Mouse (Mus musculus) retina, embryonic 14.5 days (tissue): ENCODE measurements at regions not wholly inside any gene's neighbourhood (a gene's known extent, or its start where the extent isn't known, plus 50 kb on each side); places are given as distances from the start of the nearest gene placed in this dataset.

Source experiments
- DNase-seq: peaks from one replicate; pipeline ENCODE4 v3.0.0-alpha.2; 2015; ENCODE audit warnings: low spot score

GRCm38 (mm10) chr6:78228883-78229282 is 141.6 kb upstream of the Reg3b start:
- DNase-seq = no peak

DNA sequence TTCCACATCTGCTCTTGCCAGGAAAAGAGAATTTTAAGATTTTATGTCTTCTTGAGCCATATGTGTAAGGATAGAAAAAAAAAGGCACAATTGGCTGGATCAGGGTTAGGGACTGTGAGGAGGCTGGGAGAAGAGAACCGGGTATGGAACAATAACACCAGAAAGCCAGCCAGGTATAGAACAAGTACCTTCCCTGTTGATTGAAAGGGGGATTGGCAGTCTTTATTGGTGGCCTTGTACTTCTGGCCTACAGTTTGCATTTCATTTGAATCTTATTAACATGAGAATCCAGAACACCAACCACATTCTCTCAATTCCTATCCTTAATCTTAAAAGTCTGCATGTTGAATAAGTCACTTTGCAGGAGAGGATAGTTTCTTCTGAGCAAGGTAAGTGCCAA is 126.1 kb upstream of the Reg3b start:
- no peak for DNase-seq

- no peak for DNase-seq
Measured at GRCm38 (mm10) chr6:78245010-78245409, 125.4 kb upstream of the Reg3b start.

DNA sequence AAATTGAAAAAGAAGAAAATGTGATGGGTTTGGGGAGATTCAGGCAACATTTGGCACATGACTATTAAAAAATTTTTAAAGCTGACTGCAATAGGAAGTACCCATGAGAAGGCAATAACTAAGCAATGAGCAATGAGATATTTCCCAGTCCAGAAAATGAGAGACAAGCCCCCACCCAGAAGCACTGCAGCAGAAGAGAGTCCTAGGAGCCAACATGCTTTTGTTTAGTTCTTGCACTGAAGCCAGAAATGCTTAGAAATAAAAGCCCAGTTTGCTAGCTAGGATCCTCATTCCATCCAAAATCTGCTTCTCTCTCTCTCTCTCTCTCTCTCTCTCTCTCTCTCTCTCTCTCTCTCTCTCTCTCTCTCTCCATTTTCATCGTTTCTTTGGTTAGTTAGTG is 120.4 kb upstream of the Reg3b start:
- no peak for DNase-seq

DNA sequence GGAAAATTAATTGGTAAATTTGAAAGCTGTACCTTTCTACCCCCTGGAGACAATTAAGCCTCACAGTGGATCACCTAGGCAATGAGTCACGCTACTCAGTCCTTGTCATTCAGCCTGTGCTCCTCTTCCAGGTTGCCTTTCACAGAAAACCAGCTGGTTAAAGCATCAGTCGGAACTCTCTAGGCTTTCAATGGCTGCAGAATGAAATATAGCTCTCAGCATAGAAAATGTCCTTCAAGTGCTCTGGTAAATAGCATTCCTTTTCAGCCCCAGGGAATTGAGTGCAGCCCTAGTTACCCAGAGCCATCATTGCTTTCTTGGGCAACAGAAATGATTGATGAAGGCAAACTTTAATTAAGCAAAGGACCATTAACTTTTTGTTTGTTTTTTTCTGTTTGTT is 119.9 kb upstream of the Reg3b start:
- no peak for DNase-seq

DNA sequence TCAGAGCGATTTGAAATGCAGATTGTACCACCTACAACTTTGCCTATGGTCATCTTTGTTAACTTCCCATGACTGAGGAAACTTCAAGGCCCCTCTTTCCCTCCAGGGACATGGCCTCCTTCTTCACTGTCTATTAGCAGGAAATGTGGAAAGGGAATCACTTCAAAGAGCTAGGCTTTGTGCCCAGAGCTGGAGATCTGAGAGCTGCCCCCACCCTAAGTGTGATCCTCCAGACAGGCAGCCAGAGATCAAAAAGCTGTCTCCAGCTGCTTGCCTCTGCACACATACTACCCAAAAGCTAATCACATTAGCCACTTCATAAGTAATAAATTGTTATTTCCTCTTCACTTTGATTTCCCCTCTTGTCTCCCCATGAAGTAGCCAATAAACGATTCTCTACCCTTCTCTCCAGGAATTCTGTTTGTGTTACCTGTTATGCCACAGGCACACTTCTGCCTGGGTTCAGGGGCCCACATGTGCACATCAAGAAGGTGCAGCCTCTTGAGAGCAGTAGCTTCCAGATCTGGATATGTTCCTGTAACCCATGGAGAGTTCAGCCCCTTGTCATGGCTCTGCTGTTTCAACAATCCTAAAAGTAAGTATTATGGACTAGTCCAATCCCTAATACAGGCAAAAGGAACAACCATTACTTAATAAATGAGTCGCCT is 98.4 kb upstream of the Reg3b start:
- no peak for DNase-seq

- DNase-seq = peak; percentile 43
Measured at GRCm38 (mm10) chr6:78277993-78278715, 92.3 kb upstream of the Reg3b start.

- DNase-seq = no peak
Measured at GRCm38 (mm10) chr6:78280541-78280940, 89.9 kb upstream of the Reg3b start.

GRCm38 (mm10) chr6:78294647-78295046 is 75.8 kb upstream of the Reg3b start:
- DNase-seq = peak; percentile 1

DNA sequence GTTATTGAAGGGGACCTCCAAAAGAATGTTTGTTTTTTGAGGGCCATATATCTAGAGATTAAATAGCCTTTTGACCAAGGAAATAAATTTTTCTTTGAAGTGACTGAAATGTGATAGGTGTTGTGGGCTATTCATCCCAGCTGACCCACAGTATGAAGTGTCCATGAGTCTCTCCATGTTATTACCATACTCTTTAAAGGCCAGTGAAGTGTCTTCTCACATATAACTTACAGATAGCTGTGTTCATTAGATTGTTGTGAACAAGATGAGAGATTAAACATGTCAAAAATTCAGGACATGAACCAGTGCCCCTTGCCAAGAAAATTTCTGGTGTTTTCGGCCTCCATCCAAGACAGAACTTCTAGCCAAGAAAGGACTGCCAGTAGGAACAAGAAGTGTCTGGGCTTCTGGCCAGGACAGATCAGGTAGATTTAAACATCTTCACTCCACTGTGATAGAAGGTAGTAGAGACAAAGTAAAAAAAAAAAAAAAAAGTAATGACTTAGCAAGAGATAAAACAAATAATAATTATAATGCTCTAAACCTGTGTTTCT is 67.2 kb upstream of the Reg3b start:
- no peak for DNase-seq
